Mouse (Mus musculus): ENCODE measurements around the gene St6galnac3.
"Not testable (repeated sequence)": the region's sequence is repeated elsewhere in the genome, so short reads cannot be mapped to it uniquely, and the experiment has no call there.

Gene St6galnac3

DNA sequence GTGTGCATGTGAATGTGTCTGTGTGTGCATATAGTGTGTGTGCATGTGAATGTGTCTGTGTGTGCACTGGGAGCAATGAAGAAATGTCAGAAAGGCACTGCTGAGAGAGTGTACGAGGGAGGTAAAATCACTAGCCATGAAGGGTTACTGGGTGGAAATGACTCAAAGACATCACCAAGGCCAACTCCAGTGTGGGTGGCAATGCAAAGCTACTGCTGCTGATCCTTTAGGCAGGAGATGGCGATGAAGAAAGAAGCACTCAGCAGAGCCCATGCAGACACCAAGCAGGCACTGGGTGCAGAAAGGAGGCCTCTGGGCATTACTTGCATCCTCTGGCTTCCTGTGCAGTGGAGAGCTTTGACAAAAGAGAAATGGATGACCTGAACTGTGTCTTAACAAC is 310.8 kb downstream of the St6galnac3 start:
- DNase-seq (ENCODE audit: inconsistent ontology term) = no peak

DNA sequence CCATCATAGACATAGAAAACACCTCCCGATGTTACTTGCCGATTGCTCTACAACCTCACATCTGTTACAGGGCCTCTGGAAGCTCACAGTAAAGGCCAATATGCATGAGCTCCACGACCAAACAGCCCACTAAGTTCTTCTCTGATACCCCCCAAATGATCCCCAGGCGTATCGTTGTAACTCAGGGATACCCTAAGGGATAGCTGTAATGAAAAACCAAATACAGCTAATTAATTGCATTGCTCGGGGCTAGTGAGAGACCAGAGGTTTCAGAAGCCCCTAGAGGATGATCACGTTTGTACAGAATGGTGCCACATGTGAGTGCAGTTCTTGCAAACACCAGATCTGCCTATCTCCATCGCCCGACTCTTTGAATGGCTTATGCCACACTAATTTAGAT is 315.7 kb downstream of the St6galnac3 start:
- no peak for DNase-seq (ENCODE audit: inconsistent ontology term)

DNA sequence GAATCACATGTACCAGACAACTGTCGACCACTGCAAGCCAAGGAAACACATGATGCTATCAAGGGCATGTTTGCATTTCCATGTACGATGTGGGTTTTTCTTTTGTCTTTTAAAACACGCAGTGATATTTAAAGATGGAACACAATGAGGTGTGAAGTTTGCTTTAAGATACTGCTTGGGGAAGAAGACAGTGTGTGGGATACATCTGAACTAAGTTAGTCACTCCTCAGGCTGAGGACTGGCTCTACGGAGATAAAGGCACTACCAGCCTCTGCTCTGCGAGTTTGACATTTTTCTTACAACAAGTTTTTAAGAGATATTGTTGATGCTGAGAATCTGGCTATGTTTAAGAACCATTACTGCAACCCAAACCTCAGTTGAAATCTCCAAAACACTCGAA is 316.6 kb downstream of the St6galnac3 start:
- DNase-seq (ENCODE audit: inconsistent ontology term) = no peak

DNA sequence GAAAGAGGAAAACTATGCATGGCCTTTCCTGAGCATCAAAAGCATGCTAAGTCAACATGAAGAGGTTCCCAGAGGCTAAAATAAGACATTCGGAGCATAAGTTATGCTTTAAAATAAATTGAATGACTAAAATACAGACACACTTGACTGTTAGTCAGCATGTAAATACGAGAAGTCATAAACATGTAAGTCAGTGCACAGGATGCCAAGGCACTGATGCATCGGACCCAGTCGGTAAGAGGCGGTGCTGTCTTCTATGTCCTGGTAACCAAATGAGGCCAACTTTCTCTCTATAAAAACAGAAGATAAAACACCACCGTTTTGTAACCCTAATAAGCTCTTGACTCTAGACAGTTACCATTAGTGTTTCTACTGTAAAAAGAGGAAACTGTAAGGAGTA is 317.3 kb downstream of the St6galnac3 start:
- DNase-seq (ENCODE audit: inconsistent ontology term) = no peak

DNA sequence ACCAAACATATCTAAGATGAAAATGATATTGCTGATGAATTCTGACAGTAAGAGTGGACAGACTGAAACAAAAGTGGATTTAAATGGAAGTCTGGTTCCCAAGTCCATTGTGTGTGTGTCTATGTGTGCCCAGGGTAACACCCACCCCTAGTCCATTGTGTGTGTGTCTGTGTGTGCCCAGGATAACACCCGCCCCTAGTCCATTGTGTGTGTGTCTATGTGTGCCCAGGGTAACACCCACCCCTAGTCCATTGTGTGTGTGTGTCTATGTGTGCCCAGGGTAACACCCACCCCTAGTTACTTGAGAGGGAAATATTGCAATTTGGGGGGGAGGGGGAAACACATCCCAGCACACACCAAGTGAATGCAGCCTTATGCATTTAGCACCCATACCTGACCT is 318.1 kb downstream of the St6galnac3 start:
- DNase-seq (ENCODE audit: inconsistent ontology term) = no peak

DNA sequence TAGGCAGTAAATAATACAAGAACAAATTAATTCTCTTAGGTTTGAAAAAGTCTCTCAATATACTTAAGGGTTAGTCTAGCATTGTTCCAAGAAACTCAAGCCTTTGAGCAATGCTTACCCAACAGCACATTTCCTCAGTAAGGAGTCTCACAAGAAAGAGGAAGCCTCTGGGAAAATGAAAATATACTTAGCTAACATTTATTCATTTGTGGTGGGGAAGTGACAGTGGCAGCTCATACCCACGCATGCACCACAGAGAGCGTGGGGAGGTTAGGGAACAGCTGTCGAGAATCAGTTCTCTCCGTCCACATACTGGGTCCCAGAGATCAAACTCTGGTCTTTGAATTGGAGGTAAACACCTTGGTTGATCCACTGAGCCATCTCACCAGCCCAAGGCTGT is 318.8 kb downstream of the St6galnac3 start:
- no peak for DNase-seq (ENCODE audit: inconsistent ontology term)

DNA sequence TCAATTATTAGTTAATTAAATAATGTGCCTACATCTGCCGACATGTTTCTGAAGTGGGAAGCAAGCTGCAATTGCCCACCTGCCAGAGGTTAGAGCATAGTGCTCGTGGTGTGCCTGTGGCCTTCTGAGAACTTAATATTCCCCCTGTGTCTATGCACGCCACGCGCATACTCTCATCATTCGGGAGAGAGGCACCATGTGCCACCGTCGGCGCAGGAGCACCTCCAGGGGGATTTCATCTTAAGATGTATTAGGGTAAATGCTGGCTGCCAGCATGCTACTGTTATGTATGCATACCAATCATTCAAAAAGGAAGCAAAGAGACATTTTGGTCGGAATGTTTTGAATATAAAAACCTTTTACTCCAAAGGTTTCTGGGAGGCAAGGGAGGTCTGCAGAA is 319.3 kb downstream of the St6galnac3 start:
- no peak for DNase-seq (ENCODE audit: inconsistent ontology term)

DNA sequence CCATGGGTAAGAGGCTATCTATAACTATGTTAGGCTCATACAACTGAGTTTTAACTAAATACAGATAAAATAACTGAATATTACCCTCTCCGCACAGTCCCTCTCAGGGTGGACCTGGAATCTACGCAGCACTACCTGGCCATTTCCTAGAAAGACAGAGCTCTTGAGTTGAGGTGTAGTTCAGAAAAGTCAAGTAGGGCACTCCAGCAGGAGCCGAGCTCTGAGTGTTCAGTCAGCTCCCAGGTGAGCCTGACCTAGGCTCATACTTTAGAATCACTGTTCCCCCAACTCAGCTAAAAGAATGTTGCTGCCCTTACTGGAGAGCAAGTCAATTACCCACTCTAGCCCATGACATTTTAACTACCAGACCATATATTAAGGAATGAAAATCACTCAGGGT is 324.7 kb downstream of the St6galnac3 start:
- DNase-seq (ENCODE audit: inconsistent ontology term) = no peak

DNA sequence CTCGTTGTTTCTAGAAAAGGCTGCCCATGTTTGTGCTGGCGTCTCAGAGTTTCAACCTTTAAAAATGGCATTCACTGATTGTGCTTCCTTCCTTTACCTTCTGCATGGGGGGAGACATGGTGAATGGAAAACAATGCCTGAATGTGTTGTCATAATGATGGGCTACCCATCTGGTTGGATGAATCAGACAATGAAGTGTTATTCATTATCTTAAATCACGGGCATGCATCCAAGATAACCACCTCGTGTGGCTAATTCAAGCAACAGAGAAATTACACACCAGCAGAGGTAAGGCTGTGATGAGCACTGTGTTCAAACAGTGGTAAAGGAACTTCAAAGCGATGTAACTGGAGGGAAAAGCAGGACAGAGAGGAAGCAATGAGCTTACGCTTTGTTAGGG is 325.4 kb downstream of the St6galnac3 start:
- DNase-seq (ENCODE audit: inconsistent ontology term) = no peak

DNA sequence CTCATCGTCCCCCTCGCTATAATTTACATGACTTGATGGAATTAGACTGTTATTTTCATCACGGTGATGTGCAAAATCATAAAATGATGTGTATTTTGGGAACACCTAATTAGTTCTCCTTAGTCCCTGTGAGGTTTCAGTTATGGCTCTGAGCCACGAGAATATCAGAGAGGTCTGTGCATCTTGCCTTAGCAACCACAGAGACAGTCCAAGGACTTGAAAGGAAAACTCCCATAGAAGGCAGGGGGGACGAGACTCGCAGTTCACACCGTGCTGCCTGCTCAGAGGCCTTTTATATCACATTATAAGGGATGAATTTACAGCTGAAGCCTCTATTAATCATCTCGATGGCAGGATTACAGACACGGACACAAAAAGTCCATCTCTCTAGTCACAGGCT is 327.2 kb downstream of the St6galnac3 start:
- DNase-seq (ENCODE audit: inconsistent ontology term) = no peak

DNA sequence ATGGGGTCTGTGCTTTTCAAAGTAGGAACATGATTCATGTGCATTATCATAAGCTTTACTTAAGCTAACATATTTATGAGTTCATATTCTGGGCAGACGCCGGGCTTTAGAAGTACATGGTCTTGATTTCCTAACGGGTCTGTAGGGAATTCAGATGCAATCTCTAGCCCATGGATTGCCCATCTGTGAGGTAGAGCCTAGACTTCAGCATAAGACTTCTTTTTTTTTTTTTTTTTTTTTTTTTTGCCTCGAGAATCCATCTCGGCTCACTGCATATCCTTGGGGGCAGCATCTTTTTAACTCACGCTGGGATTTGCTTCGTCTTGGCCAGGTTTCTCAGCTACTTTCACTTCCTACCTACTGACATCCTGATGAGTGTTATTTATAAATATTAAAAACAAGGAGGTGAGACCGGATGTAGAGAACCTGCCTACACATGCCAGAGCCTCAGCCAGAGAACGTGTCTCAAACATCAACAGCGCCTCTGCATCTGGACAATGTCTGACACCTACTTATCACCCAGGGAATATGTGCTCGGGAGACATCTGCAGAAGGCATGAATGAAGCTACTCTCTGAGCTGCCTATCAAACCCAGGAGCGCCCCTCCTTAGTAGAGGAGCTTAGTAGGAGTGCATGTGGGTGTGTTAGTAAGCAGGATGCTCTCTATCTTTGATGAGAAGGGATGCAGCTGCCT is 328.5 kb downstream of the St6galnac3 start:
- no peak for DNase-seq (ENCODE audit: inconsistent ontology term)

DNA sequence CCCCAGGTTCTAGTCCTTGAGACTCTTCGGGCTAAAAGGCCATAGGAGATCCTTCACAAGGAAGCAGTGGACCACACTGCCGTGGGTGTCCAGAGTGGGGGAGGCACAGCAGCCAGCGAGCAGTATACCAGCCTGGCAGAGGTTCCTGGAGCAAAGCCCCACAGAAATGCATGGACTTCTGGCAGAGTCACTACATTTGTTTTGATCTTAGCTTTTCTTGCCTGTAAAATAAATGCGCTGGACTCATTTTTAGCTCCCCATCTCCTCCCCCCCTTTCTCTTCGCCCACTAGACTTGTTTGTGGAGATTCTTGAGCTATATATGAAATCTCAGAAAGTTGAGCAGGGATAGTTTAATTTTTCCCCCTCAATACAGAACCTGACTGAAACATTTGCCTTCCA is 329.6 kb downstream of the St6galnac3 start:
- DNase-seq (ENCODE audit: inconsistent ontology term) = no peak

DNA sequence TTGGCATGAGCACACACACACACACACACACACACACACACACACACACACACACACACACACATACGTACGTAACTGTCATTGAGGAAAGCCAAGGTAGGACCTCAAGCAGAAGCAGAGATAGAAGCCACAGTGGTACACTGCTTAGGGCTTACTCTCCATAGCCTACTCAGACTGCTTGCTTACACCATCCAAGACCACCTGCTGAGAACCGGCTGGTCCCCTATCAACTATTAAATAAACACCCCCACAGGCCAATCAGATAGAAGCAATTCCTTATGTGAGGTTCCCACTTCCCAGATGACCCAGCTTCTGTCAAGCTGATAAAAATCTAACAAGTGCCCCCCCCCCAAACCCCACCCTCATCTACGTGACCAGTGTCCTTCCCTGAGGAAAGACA is 330.2 kb downstream of the St6galnac3 start:
- DNase-seq (ENCODE audit: inconsistent ontology term) = no peak

DNA sequence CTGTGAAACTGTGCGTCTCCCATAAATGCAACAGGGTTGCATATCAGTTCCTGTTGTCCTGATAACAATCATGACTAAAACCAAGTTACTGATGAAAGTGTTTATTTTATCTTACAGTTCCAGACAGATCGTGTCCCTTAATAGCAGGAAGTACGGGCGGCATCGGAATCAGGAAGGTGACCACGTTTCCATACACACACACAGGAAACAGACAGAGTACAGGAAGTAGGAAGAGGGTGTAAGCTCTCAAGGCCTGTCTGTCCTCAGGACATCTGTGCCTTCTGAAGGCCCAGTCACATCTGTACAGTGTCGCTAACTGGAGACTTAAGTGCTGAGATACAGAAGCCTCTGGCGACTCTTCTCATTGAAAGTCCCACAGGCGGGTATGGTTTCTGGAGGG is 330.8 kb downstream of the St6galnac3 start:
- no peak for DNase-seq (ENCODE audit: inconsistent ontology term)

DNA sequence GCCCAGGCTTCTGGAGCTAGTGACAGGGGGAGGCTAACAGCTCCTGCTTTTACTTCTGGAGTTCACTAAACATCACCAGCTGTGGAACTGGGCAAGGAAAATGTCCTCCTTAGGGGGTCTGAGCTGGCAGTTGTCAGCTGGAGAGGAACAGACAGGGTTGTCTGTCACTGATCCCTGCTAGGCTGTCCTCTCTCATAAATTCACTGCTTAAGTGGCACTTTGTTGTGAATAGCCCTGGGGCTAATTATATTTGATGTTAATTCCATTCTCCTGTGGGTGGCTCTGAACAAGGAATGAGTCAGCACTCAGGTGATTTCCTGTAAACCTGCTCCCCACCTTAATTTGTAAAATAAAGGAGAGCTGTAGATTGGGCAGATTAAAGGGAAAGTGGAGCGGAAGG is 333.5 kb downstream of the St6galnac3 start:
- DNase-seq (ENCODE audit: inconsistent ontology term) = not testable (repeated sequence)

DNA sequence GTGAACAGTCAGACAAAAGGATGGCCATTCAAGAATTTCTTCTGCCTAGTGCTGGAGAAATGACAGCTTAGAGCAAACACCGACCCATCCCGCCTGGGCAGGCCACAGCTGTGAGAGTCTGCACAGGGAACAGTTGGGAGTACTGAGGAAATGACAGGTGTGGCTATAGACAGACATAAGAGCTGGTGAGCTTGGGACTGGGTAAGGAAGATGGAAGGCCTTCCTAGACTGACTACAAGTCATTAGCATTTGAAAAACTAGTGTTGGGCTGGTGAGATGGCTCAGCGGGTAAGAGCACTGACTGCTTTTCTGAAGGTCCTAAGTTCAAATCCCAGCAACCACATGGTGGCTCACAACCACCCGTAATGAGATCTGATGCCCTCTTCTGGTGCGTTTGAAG is 340.3 kb downstream of the St6galnac3 start:
- DNase-seq (ENCODE audit: inconsistent ontology term) = not testable (repeated sequence)

DNA sequence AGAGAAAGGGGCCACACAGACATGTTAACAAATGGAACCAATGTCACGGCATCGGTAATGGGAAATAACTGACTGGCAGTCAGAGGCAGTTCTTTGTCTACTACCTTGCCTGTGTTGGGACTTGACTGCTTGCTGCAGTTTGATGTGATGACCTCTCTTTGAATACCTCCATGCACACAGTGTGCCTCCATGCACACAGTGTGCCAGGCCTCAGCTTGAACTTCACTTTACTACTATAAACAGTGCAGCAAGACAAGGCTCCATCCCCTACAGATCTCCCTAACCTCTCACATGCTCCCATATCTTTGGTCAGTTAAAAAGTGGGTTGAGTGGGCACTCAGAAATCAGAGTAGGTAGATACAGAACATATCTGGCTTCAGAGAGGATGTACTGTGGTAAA is 341.3 kb downstream of the St6galnac3 start:
- no peak for DNase-seq (ENCODE audit: inconsistent ontology term)

DNA sequence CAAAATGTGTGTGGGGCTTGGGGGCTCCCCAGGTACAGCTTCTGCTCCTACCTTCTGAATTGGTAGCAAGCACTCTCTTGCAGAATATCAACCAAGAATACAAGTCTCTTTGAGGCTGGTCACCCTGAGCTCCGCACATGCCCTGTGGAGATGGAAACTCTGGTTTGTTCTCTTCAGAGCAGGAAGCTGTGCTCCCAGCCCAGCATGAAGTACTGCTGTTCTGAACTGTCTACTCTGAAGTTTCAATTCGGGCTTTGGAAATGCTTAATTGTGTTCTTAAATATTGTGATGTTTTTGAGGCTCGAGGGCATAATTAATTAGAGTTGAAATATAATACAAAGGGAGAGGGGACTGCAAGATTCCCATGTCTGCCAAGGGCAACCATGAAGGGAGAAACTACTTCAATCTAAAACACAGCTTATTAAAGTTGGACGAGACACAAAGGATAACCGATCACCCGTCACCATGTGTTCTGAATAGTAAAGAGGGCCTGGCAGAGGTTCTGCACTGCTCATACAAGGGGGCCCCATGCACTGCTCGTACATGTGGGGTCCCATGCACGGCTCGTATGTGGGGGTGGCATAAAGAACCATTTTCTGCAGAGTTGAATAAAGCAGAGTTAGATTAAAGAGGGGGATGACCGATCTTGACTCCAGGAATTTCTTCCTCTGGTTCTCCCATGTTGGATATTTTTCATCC is 359.8 kb downstream of the St6galnac3 start:
- no peak for DNase-seq (ENCODE audit: inconsistent ontology term)

DNA sequence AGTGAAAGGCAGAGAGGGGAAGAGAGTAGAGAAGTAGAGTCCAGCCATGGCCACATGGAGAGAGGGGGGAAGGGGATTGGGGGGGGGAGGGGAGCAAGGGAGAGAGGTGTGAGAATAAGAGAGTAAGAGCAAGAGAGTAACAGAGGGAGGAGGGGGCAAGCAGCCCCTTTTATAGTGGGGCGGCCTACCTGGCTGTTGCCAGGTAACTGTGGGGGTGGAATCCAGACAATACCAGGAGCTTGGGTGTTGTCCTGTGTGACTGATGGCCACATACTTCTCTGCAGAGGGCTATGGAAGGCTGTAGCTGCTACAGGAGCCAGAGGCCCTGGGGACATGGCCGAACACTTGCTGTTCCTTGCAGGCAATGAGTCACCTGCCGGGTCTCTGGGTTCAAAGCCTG is 360.6 kb downstream of the St6galnac3 start:
- DNase-seq (ENCODE audit: inconsistent ontology term) = no peak

DNA sequence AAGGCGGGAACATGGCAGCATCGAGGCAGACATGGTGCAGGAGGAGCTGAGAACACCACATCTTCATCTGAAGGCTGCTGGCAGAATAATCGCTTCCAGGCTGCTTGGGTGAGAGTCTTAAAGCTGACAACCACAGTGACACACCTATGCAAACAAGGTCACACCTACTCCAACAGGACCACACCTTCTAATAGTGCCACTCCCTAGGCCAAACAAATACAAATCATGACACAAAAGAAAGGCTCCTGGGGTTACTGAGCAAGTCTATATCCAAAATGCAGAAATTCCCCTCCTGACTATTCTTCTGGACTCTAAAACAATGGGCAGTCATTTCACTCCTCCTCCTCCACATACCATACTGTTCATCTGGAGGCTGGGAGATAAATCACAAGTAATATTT is 365.0 kb downstream of the St6galnac3 start:
- DNase-seq (ENCODE audit: inconsistent ontology term) = no peak

DNA sequence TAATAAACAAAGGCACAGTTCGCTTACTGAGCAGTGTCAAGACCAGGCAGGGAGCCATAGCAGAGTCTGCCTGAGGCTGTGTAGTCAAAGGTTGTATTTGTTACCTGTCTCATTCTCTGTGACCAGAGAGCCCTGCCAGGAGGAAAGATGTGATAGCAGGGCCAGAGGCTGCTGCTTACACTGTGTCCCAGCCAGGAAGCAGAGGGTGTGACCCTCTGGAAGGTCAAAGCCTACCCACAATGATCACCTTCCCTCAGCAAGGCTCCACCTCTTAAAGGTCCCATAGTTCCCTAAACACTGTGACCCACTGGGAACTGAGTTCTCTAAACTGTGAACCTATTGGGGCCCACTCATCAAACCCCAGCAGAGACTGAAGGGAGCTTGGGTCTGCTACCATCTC is 368.9 kb downstream of the St6galnac3 start:
- DNase-seq (ENCODE audit: inconsistent ontology term) = no peak

DNA sequence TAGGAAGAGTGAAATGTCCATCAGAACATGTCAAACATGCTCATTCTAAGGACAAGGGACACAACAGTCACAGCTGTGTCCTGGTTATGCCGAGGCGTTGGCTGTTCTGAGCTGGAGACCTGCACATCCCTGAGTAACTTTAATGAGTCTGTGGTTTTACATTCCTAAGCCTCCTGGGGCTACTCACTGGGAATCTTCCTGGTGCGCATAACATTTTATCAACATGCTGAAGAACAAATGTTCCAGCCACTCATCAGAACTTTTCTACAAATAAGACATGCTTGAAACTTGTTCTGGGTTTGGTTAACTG is 370.0 kb downstream of the St6galnac3 start:
- peak; percentile 26 for DNase-seq (ENCODE audit: inconsistent ontology term)

DNA sequence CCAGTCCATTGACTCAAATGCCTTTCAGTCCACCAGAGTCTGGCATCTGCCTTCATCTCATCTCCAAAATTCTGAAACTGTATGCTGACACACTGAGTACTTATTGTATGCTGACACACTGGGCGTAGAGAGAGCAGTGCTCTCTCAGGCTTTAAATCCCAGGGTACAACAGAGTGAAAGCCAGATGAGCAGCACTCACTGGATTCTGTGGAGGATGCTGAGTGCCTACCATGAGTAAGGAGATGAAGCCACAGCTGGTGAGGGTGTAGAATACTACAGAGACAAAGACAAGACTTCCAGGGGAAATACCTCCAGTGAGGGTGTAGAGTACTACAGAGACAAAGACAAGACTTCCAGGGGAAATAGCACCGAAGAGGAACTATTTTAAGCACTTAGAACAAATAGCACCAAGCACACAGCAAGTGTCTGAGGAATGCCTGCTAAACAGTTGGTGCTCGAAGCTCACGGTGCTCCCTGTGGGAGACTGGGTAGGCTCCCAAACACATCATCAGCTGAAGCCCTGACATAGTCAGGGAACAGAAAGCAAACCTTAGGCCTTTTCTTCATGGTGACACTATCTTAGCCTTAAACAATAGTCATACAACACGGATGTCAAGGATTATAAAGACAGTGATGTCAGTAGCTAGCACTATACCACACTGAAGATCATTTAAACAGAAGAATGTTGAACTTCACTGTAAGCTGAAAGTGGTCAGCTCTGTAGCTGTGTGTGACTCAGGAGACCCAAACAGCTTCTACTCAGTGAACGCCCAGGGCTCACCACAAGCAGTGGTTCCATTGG is 370.6 kb downstream of the St6galnac3 start:
- no peak for DNase-seq (ENCODE audit: inconsistent ontology term)

All from Muller cell, postnatal 12 days (primary cell).